Mouse (Mus musculus): ENCODE measurements around the gene Acap3.

Gene Acap3

DNA sequence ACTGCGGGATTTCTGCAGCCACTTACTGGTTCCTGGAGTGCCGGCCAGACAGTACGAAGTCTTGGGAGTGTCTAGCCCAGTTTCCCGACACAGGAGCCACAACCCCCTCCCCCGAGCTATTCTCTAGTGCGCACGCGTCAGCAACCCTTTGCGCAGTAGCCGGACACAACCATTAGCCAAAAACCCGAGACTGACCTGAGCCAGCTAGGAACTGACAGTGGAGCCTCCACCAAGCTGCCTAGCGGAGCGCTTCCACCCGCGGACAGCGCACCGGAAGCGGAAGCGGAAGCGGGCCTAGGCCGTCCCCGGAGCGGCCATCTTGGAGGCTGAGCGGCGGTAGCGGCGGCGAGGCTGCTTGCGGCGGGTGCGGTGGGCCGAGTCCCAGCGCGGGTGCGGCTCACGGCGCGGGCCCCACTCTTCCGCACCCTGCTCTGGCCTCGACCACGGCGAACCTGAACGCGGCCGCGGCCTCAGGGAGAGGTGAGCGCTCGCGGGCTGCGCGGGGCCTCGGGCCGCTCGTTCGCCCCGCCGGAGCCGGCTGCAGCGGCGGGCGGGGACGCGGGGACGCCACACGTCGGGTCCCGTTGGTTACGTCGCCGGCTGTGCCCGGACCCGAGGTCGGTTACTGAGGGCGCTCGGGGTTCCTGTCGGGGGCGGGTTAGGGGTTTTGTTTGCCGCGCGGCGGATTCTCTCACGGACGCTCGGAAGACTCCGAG is 52.1 kb downstream of the Acap3 start, which contains the start of gene Ube2j2:
Gene Ube2j2, plus strand, starts transcription at position 298 of the 716 bp plus-strand sequence.
- peak; percentile 98 for DNase-seq

DNA sequence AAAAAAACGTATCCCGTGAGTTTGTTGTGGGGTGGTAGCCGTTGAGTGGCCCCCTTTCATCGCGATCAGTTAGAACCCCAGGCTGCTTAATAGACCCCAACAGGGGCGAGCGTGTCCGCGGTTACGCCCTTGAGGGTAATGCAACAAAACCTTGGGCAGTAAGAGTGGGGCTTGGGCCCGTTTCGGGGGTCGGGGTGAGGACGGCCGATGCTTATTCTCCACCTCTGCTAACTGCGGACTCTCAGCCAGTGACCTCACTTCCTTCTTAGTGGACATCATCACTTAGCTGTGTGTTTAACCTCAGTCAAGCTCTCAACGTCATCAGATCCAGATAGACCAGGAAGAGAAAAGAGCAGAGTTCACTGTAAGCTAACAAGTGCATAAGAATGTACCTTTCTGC is 52.6 kb downstream of the Acap3 start:
- DNase-seq = no peak

DNA sequence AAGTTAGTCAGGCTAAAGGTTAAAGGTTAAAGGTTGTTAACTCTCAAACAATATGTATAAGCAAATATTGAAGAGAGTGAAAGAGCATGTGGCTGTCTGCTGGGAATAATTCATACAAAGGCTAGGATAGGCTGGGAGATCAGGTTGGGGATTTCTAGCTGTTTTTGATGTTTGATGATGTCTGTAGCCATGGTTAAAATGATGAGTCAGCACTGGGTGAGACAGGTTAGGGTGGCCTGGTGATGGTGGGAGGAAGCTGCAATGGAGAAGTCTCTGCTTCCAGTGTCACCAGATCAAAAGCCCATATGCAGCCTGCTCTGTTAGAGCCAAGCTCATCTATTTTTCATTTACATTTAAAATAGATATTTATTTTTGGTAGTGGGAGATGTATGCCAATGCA is 55.5 kb downstream of the Acap3 start:
- DNase-seq = no peak

DNA sequence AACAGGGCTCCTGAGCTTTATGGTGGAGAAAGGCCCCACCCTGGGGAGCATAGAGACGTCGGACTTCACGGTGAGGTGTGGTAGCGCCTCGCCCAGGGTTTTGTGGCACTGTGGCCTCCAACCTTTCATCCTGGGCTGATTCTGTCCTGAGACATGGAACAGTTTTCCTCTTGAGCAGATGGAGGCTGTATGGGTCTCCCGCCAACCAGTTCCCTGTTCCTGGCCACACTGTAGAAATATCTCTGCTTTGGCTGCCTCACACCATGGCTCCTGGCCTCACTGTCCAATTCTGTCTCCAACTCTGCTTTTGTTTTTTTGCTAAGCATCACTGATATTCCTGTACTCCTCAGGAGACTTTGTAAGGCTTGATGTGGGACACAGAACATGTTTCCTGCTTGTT is 63.9 kb downstream of the Acap3 start:
- DNase-seq = no peak

Data from lung, postnatal 10 days (tissue).